Mouse (Mus musculus) right cerebral cortex, postnatal 36 days (tissue): ENCODE measurements around the gene Gm20824.
"Not testable (repeated sequence)": the region's sequence is repeated elsewhere in the genome, so short reads cannot be mapped to it uniquely, and the experiment has no call there.

Experiments used
- DNase-seq, 2 experiments: peaks; one replicate each; pipeline ENCODE4 v3.0.0; 2022; ENCODE audit warnings: low spot score in 2 of 2, mixed read lengths in 1 of 2

Gene Gm20824

DNA sequence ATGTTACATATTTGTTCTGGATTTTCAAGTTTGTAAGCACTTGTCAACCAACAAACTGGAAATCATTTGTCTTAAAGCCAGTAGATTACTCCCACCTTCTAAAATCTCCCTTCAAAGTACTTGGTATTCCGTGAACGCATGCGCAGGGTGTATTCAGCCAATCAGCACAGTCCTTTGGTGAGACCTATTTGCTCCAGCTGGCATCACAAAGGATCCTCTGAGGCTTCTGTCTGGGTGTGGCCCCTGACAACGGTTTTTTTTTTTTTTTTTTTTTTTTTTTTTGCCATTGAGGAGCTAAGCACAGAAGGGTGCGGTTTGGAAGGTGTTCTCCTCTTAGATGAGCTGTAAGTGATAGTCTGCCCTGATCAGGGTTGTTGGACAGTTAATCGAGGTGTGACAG lies at the start of gene Gm20824:
TSS of gene Gm20824 (plus strand) at position 301 of the 400 bp plus-strand sequence.
- not testable (repeated sequence) for DNase-seq
